Mouse (Mus musculus) forebrain, embryonic 12.5 days (tissue): Measurements from ENCODE around the gene Ifrd2. TPM values are rescaled to one million over a fixed set of nuclear protein-coding genes. Genes with fewer than 3 reads are reported as not detected.

Experiments
- polyA plus RNA-seq: library from polyadenylated mRNA; unstranded; fragments of >200 nt; fragmentation: Nextera tagmentation; extraction: Ambion mirVana; gene quantifications from 2 replicates; pipeline ENCODE4 v1.2.1, GENCODE M21; 2016

The Ifrd2 gene
- polyA plus RNA-seq, 1 experiment from 2014 or later: 22.1 TPM

Other genes with a start within 250 kb of the Ifrd2 start
- gene Hemk1, start 249.3 kb upstream of the Ifrd2 start, polyA plus RNA-seq: 10.3 and 12.0 TPM in 2 replicates
- gene 6430571L13Rik, start 247.0 kb upstream of the Ifrd2 start, polyA plus RNA-seq: 2.2 and 2.9 TPM in 2 replicates
- 3.3 and 3.4 TPM in 2 replicates for gene Cacna2d2, start 188.0 kb upstream of the Ifrd2 start, polyA plus RNA-seq
- gene Tmem115, start 53.7 kb upstream of the Ifrd2 start, polyA plus RNA-seq: 43.3 and 45.0 TPM in 2 replicates
- gene Cyb561d2, start 45.4 kb upstream of the Ifrd2 start, polyA plus RNA-seq: 17.7 and 18.9 TPM in 2 replicates
- gene Nprl2, start 45.4 kb upstream of the Ifrd2 start, polyA plus RNA-seq: 43.1 and 46.3 TPM in 2 replicates
- gene Zmynd10, start 40.3 kb upstream of the Ifrd2 start, polyA plus RNA-seq: 1.0 and 2.2 TPM in 2 replicates
- gene Rassf1, start 36.1 kb upstream of the Ifrd2 start, polyA plus RNA-seq: 40.0 and 45.7 TPM in 2 replicates
- 77.2 and 79.9 TPM in 2 replicates for gene Tusc2, start 24.4 kb upstream of the Ifrd2 start, polyA plus RNA-seq
- gene Hyal2, start 19.7 kb upstream of the Ifrd2 start, polyA plus RNA-seq: 108 and 110 TPM in 2 replicates
- 6.9 and 8.4 TPM in 2 replicates for gene Hyal1, start 10.7 kb upstream of the Ifrd2 start, polyA plus RNA-seq
- 13.7 and 14.2 TPM in 2 replicates for gene Naa80, start 8.8 kb upstream of the Ifrd2 start, polyA plus RNA-seq
- 0.80 and 1.2 TPM in 2 replicates for gene Hyal3, start 6.8 kb upstream of the Ifrd2 start, polyA plus RNA-seq
- gene Sema3b, start 21.6 kb downstream of the Ifrd2 start, polyA plus RNA-seq: 1.7 and 2.6 TPM in 2 replicates
- gene Gnai2, start 47.7 kb downstream of the Ifrd2 start, polyA plus RNA-seq: 570 and 587 TPM in 2 replicates
- gene Slc38a3, start 81.9 kb downstream of the Ifrd2 start, polyA plus RNA-seq: 8.5 and 10.6 TPM in 2 replicates
- 1.7 and 2.1 TPM in 2 replicates for gene Gnat1, start 92.1 kb downstream of the Ifrd2 start, polyA plus RNA-seq
- 13.2 and 15.2 TPM in 2 replicates for gene Sema3f, start 122.8 kb downstream of the Ifrd2 start, polyA plus RNA-seq
- gene Rbm5, start 183.4 kb downstream of the Ifrd2 start, polyA plus RNA-seq: 232 and 237 TPM in 2 replicates